Mouse (Mus musculus) right cerebral cortex, postnatal 36 days (tissue): Measurements from ENCODE around the gene She.
"Not testable (repeated sequence)": the region's sequence is repeated elsewhere in the genome, so short reads cannot be mapped to it uniquely, and the experiment has no call there.

ENCODE experiments used
- DNase-seq, 2 experiments: peaks; one replicate each; pipeline ENCODE4 v3.0.0; 2022; ENCODE audit warnings: low spot score in 2 of 2, mixed read lengths in 1 of 2

She gene

DNA sequence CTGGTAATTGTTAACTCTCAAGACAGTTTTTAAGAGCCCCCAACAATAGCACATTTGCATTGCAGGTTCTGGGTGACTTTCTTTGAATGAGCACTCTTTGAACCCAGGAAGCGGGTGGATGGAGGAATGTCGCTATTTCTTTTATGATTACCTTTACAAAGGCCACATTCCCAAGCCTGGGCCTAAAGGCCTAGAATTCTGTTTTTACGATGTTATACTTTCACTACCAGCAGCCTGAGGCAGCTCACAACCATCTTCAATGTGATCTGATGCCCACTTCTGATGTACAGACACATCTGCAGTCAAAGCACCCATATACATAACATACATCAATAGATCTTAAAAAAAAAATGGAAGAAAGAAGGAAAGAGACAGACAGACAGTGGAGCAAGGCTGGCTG lies 32.1 kb downstream of the She start:
- not testable (repeated sequence) for DNase-seq

DNA sequence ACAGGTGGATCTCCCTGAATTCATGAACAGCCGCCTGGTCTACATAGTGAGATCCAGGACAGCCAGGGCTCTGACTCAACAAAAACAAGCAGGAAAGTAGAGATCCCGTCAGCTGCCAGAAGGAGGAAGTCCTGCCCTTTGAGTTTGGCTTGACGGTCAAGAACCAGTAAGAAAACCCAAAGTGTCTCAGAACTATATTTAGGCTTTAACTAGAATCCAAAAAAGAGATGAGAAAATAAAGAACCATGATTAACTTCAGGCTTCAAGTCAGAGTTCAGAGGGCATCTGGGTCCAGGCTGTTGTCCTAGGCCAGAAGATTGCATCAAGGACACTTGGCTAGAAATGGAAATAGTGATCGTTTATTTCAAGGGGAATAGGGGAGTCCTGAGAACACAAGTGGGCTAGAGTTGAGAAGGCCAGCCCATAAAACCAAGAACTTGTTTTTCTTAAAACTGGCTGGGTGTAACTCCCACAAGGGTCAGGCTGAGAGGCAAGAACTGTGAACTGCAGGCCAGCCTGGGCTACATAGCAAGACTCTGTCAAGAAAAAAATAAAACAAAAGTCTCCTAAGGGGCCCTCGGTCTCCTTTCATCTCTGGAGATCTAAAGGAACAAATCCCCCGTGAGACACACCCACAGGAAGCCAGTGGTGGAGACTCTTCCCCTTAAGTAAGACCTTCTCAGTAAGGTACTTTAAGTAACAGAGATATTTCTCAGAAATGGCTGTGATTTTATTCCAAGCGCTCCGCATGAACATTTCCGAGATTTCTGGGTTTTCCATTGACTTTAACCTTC lies 32.7 kb downstream of the She start:
- DNase-seq: no peak

DNA sequence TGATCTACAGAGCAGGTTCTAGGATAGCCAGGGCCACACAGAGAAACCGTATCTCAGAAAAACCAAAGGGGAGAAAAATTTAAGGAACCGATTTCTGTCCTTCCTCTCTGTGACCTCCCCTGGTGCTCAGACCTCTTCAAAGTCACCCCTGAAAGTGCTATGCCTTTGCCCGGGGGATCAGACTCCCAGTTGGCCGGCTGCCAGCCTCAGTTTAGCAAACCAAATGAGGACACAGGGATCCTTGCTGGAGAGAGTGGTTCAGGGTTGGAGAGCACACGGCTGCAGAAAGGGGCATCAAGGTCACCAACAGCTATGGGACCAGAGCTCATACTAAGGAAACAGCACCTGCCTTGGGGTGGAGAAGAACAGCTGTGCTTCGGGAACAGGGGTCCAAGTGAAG lies 33.9 kb downstream of the She start:
- no peak for DNase-seq

DNA sequence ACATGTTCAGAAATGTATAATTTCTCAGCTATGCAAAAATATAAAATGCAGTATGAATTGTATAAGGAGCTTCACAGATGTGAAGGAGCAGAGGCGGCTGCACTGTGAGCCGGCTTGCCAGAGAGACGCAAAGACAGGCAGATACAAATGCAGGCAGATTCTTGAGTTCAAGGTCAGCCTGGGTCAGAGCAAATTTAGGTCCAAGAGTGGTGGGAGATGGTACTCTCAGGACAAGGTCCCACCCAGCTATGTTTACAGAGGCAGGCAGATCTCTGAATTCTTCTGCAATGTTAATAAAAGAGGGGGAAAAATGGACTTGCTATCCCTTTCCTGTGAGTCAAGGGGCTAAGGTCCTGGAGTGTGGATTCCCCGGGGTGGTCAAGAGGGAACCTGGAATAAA lies 34.6 kb downstream of the She start:
- no peak for DNase-seq

DNA sequence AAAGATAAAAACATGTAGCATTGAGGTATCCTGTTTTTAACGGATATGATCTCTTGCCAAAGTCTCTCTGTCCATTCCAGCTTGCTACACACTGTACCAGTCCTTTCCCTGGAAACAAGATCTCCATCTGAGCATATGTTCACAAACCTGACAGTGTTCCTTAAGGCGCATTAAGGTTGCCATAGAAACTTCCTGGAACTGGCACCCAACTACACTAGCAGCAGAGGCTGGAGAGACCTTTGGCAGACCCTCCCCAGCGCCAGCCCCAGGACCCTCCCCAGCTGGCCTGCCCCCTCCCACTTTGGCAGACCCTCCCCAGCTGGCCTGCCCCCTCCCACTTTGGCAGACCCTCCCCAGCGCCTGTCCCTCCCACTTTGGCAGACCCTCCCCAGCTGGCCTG lies 36.5 kb downstream of the She start:
- DNase-seq: no peak

DNA sequence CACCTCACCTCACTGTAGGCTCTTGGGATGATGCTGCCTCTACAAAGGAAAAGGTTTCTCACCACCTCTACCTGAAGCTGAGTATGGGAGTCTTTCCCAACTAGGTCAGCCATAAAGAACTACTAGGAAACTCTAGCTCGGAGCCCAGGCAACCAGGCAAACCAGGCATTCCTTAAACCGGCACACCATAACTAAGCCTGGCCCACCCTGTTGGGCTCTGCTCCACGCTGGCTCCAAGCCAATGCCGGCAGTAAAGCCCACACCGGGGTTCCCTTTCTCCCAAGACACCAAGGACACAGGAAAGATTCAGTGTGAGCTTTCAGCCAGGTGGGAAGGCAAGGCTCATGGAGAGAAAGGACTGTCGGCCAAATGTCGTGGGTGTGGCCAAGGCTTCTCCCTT lies 37.2 kb downstream of the She start:
- DNase-seq: no peak

DNA sequence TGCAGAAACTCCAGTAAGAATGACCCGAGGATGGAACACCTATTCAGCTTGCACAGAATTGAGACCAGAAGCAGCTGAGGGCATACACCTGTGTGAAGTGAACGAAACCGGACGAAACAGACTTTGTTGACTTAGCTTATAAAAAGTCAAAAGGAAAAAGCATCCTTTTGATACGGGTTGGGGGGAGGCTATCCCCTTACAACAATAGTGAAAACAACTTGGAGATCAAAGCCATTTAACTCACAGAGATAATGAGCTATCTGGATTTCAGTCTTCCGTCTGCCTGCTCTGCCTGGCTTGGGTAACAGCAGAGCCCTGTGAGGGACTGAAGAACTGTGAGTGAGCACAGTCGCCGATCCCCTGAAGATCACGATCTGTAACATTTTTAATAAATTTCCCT lies 37.8 kb downstream of the She start:
- no peak for DNase-seq

DNA sequence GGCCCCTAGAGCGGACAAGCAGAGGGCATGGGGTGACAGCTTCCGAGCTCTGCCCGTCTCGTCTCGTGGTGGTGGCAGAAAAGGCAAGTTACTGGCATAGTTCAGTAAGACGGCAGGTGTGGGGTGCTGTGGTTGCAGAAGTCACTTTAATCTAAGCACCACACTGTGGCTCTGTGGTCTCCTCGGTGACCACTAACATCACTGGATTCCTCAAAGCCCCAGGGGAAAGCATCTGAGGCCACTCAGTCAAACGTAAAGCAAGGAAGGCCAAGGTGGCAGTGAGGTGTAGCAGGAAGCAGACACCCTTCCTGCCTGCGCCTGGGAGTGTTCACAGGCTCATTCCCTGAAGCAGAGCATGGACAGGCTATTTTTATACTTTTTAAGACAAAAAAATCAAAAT lies 38.4 kb downstream of the She start:
- DNase-seq: no peak

DNA sequence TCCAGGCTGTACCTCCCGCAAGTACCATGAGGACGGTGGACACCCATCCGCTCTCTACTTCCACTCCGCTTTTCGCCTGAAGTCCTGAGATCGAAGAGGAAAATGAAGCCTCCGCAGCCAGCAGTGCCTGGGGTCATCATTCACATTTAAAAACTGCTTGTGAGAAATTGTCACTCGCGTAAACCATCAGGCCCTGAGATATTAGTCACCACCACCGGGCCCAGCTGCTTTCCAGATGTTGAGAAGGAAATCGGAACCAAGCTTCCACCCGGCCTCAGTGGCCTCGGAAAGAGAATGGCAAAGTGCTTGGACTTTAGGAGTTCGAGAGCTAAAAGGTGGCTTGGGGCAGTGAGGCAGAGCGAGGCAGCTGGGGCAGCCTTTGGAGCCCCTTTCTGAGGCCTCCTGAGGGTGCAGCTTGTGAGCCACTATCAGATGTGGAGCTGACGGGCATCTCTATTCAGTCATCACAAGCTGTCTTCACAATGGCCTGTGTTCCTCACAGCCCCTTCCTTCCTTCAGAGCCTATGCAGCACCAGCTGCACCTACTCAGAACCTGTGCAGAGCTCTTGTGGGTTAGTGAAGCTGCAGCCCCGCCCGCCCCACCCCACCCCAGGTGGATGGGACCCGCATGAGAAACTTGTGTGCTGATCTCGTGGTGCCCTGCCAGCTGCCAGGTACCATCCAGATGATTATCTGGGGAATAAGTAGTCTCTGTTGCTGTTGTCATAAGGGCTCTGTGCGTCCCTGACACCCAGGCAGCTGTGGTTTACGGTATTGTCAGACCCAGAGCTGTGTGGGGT lies 39.5 kb downstream of the She start:
- no peak for DNase-seq

DNA sequence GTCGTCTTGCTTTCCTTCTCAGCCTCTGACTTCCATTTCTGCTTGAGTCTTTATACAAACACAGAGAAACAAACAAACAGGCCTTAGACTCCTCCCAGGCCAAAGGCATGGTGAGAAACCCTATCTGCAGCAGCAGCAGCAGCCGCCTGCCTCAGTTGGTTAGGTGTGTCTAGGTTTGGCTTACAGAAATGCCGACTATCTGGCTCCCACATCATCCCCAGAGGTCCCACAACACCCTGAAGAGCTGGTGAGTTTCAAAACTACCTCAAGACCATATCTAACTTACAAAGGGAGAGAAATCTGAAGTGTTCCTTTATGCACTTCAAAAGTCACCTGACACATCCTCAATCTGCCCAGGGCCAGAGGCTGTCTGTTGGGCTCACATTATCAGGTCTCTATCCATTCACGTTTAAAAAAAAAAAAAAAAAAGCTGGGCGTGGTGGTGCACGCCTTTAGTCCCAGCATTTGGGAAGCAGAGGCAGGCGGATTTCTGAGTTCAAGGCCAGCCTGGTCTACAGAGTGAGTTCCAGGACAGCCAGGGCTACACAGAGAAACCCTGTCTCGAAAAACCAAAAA lies 40.3 kb downstream of the She start:
- DNase-seq: no peak

DNA sequence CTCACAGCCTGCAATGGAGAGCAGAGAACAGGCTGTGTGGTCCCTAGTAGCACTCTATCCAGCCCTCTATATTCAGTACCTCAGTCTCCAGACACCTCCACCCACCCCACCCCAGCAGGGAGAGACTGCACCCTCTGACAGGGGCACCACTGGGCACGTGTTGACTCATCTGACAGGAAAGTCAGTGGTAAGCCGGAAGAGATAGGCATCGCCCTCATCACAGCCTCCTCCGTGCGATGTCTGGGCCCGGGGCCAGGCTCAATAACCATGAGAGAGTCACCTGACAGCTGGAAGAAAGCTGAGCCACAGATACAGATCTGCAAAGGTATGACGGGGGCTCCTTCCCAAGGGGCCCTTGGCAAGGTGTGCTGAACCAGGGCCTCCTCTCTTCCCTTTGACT lies 41.0 kb downstream of the She start:
- no peak for DNase-seq

DNA sequence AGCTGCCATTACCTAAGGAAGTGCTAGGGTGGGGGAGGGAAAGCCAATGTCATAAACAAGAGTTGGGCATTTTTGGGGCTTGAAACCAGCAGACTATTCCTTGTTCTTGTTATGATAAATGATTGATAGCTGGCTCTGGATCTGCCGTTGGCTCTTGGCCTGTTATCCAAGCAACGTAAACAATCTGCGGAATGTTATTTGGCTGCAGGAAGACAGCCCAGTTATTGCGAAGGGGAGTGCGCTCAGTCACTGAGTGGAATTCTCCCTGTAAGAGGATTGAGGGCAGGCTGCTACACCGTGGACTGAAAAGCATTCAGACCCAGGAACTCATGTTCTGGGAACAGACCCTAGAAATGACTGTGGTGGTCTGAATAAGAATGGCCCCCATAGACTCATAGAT lies 41.5 kb downstream of the She start:
- no peak for DNase-seq

DNA sequence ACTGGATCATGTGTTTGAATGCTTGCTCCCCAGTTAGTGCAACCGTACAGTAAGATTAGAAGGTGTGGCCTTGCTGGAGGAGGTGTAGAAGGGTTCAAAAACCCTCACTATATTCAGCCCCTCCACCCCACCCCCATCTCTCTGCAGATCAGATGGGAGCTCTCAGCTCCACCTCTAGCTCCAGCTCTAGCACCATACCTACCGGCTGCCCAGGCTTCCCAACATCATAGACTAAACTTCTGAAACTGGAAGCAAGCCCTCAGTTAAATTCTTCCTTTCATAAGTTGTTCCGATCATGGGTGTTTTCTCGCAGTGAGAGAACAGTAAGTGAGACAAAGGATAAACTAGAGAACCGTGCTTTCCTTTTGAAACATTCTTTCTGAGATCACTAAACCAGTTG lies 42.9 kb downstream of the She start:
- DNase-seq: no peak

DNA sequence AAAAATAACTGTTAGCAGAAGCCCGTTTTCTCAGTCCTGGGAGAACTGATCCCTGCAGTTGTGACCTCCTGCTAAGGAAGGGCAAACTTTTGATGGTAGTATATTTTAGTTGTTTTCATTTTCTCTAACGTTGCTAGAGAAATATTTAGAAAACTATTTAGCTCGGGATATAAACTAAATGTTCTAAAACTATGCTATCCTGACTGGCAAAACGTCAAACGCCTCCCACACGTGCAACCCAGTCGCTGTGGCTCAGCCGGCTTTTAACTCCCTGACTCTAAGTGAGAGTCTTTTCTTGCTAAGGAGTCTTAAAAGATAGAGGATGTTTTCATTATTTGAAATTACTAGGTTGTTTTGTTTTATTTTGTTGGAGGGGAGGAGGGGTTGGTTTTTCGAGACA lies 43.9 kb downstream of the She start:
- no peak for DNase-seq

DNA sequence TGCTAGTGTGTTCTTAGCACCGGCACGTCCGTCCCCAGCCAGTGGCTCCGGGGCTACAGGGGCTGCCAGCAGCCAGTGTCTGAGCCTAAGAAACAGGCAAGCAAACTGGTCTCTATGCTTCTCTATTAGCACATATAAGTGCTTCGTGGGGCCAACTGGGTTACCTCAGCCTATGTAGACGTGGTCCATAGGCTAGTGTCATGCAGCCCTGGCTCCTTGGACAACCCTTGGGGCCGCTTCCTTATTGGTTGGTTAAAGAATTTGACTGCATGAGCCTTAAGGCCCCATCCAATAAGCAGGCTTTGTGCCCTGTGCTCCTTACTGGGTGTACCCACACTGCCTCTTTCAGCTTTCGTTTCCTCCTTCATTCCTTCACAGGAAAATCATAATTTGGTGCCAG lies 44.6 kb downstream of the She start:
- no peak for DNase-seq

DNA sequence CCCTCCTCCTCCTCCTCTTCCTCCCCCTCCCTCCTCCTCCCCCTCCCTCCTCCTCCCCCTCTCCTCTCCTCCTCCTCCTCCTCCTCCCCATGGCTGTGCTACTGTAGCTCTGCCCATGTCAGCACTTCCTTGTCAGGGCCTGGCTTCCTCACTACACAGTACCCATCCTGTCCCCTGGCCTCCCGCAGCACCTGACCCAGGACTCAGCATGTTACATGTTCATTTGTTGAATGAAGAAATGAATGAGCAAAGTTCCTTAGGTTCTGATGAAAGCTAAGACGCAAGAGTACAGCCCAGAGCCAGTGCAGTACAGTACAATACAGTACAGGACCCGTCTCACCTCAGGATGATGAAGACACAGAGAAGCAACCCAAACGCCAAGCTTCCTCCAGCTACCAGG lies 45.3 kb downstream of the She start:
- no peak for DNase-seq

DNA sequence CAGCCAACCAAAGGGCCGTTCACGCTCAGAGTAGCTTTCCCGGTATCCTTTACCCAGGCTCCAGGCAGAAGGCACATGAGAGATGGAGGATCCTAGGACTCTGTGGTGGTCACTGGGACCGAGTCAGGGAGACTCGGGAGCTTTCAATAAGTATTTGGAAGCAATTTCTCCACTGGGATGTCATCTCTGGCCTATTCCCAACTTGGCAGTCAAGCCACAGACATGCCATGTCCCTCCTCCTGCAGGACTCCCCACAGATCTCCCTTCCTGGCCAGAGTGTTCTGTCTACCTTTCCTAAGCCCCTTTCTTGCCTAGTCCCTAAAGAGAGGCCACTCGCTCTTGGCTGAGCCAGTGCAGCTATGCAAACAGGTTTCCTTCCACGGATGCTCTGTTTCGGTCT lies 46.0 kb downstream of the She start:
- no peak for DNase-seq

DNA sequence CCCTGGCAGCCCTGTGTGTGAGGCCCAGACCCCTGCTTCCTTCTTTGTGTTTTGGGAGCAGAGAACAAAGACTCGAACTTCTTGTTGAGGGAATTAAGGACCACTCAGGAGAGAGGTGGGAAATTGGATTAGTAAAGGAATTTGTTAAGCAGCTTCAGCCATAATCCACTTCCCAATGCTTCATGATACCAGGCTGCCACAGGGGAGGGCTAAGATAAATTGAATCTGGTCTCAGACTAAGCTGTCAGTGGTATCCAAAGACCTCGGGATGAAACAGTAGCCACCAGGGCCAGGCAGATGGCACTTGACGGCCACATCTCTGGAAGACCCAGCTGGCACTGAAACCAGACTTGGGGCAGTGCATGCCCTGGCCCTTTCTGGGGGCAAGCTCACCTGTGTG lies 47.3 kb downstream of the She start:
- DNase-seq: no peak

DNA sequence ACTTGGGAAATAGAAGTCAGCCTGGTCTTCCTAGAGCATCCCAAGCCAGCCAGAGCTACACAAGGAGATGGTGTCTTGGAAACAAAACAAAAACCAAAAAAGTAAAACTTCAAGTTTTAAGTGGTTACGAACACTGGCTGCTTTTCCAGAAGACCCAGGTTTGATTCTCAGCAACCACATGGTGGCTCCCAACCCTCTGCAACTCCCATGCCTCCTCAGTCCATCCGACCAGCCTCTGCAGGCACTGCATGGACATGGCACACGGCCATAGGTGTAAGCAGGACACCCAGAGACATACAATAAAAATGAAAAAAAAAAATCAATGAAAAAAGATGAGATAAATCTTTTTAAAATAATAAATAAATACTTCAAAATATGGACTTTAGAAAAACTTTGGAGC lies 48.2 kb downstream of the She start:
- DNase-seq: no peak

DNA sequence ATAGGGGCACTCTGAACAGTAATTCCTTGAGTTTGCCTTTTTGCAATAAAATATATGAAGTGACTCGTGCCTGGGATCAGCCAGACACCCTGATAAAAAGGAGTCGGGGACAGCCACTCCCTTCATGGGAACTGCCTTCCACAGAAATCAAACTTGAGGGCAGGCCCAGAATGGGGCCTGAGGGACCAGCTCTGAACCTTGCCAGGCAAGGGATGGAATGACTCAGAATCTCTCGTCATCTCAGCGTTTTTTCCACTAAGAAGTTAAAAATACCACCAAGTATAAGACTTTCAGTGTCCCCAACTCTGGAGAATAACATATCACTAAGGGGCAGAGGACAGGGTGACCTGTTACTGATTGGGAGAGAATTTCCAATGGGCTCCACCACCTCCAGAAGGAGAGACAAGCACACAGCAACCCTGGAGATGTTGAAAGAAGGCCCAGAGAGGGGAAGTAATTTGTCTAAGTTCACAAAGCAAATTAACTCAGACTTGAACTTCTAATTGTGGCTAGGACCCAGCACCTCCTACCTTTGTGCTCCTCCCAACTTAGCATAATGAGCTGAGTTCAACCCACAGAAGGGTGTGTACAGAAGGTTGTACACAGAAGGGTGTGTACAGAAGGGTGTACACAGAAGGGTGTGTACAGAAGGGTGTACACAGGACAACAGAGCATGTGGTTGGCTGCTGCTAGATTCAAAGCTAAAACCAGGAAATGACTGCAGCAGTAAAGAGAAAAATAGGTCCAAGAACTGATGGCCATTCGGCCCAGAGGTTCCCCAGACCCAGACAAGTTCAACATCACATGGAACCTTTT lies 49.1 kb downstream of the She start:
- no peak for DNase-seq

DNA sequence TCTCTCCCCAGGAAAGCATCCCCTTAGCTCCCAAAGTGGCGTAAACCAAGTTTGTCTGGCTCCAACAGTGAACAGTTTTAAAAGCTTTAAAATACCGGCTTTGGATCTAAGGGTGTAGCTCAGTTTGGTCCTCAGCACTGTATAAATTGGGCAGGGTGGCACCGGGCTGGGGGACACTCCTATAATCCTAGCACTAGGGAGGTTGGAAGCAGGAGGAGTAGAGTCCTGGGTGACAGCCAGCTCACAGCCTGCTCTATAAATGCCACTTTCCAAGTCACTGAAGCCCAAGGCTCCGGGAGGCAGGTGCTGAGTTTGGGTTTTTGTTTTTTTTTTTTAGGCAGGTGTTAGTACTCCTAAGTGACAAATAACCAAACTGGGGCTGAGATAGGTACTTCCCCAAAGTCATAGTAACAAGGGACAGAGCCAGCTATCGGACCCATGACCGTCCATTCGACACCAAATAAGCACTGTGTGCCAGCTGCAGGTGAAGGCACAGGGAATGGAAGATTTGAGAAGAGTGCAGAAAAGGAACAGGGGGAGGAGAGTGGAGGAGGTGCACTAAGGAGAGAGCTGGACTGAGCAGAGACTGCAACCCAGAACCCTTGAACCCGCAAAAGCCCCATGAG lies 51.5 kb downstream of the She start:
- DNase-seq: no peak

DNA sequence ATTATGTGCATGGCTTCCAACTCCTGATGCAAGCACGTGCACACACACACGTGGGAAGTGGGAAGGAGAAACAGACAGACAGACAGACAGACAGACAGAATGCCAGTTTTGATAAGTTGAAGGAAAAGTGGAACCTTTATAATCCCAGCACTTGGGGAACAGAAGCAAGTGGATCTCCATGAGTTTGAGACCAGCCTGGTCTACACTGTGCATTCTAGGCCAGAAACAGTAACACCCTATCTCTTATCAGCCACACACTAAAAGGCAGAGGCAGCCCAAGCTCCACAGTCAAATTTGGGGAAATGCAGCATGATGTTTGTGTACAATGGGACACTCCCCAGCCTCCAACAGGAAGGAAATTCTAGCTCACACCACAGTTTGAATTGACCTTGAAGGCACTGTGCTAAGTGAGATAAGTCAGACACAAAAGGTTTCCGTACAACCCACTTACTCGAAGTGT lies 52.4 kb downstream of the She start:
- DNase-seq: no peak
